Mouse (Mus musculus) forebrain, embryonic 10.5 days (tissue): Measurements from ENCODE around the gene Pfn4. TPM values are rescaled to one million over a fixed set of nuclear protein-coding genes. Genes with fewer than 3 reads are reported as not detected.
"Not testable (repeated sequence)": the region's sequence is repeated elsewhere in the genome, so short reads cannot be mapped to it uniquely, and the experiment has no call there.

Source experiments
- DNase-seq: peaks from one replicate; pipeline ENCODE4 v3.0.0-alpha.2; 2017; ENCODE audit warnings: low spot score; ENCODE audit errors: extremely low spot score
- H3K27ac ChIP-seq: fragments of 300-500 bp; sonication (generic); 2 replicates; pipeline ENCODE4 v1.5.1; 2016; ENCODE audit warnings: mild to moderate bottlenecking
- H3K27me3 ChIP-seq: fragments of 300-500 bp; sonication (generic); 2 replicates; pipeline ENCODE4 v1.6.1; 2016; ENCODE audit warnings: mild to moderate bottlenecking; ENCODE audit not compliant: poor library complexity, severe bottlenecking
- H3K36me3 ChIP-seq: fragments of 300-500 bp; sonication (generic); replicated peaks from 2 replicates; pipeline ENCODE4 v1.6.1; 2016; ENCODE audit warnings: mild to moderate bottlenecking, moderate library complexity
- H3K4me1 ChIP-seq: fragments of 300-500 bp; sonication (generic); 2 replicates; pipeline ENCODE4 v1.6.1; 2016
- H3K4me3 ChIP-seq: fragments of 300-500 bp; sonication (generic); 2 replicates; pipeline ENCODE4 v1.5.1; 2016; ENCODE audit warnings: mild to moderate bottlenecking, moderate library complexity
- H3K9me3 ChIP-seq: fragments of 300-500 bp; sonication (generic); 2 replicates; pipeline ENCODE4 v1.6.1; 2016; ENCODE audit warnings: mild to moderate bottlenecking, moderate library complexity
- WGBS: fragments of 180-500 bp; shearing (Covaris S2); methylation state at CpG from one replicate; pipeline ENCODE4 v1.1.7; 2016; 5-methylcytosine and 5-hydroxymethylcytosine counted together
- polyA plus RNA-seq: library from polyadenylated mRNA; unstranded; fragments of >200 nt; fragmentation: Nextera tagmentation; extraction: Ambion mirVana; gene quantifications from 2 replicates; pipeline ENCODE4 v1.2.1, GENCODE M21; 2016

The Pfn4 gene
- 2.0 and 3.2 TPM in 2 replicates for polyA plus RNA-seq

GRCm38 (mm10) chr12:4768492-4769332 lies at the start of gene Pfn4, which contains the start of gene Fam228b:
TSS of gene Pfn4 (plus strand) at chr12:4769022.
TSS of gene Fam228b (minus strand) at chr12:4769267.
- Histone ChIP-seq H3K4me3 (peak within 1 kb of the TSS; percentile 72), H3K36me3 (no peaks in the 10 kb centered on the region), H3K27ac (peak within 1 kb of the TSS; percentile 97), H3K4me1 (peaks cover 11% of the 10 kb centered on the region), H3K27me3 (no peaks in the 10 kb centered on the region; the same call in 1 of the 2 replicates), H3K9me3 (no peaks in the 10 kb centered on the region)
- DNase-seq, result peak; percentile 96
- WGBS, result 4% methylated on average over 61 of the region's 61 CpGs

GRCm38 (mm10) chr12:4719066-4719761 lies 49.6 kb upstream of the Pfn4 start:
- no peak for DNase-seq
- WGBS, result 84% methylated on average over 13 of the region's 13 CpGs

DNA sequence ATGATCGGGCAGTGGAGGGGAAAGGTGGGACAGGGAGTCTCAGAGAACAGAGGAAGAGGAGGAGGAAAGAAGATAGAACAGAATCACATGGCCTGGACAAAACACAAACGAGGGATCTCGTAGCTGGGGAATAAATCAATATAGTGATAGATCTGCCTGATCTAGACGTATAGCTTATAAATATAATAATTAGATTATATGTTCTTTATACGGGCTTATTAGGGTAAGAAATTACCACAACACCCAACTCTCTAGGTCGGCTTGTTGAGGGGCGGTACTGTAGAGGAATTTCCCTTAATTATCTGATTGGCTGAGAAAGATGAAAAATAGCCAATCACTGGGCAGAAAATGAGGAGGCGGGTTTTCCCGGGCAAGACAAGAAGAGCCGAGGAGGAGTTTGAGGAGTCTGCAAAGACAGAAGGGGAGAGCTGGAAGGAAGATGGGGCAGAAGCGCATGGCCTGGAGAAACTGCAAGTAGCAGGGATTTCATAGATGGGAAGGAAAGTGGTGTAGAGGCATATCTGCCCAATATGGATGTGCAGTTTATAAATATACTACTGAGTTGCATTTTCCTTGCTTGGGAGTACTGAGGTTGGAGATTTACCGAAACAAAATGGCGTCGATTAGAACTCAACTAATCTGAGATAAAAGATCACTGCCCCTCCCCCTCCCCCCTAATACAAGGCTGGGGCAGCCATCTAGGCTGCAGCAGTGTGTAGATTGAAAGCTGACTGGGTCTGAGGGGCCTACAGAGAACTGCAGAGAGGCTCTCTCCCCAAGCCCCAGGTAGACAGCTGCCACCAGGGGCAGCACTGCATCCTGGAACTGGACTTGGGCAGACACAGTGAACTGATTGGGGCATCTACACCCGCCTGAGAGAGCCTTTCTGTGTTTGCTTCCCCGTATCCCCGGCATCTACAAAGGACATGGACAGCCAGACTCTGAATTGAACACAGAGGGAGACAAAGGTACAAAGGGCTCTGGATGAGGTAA lies 48.8 kb upstream of the Pfn4 start:
- no peak overlapping the region for H3K27ac ChIP-seq
- WGBS, result 76% methylated on average over 17 of the region's 17 CpGs

More at GRCm38 (mm10) chr12:4719066-4719761, 49.6 kb upstream of the Pfn4 start:
- H3K27me3 ChIP-seq, result no peaks in the 10 kb centered on the region
- no peak overlapping the region for H3K4me3 ChIP-seq
- peaks cover 13% of the 10 kb centered on the region; the same call in 1 of the 2 replicates for H3K4me1 ChIP-seq
- H3K36me3 ChIP-seq, result no peaks in the 10 kb centered on the region
- H3K27ac ChIP-seq, result no peak overlapping the region
- H3K9me3 ChIP-seq, result no peaks in the 10 kb centered on the region

GRCm38 (mm10) chr12:4729165-4729564 lies 39.7 kb upstream of the Pfn4 start:
- Histone ChIP-seq H3K4me3 (no peak overlapping the region), H3K36me3 (no peaks in the 10 kb centered on the region), H3K27me3 (no peaks in the 10 kb centered on the region), H3K27ac (no peak overlapping the region), H3K4me1 (no peaks in the 10 kb centered on the region), H3K9me3 (no peaks in the 10 kb centered on the region)
- DNase-seq, result no peak
- 87% methylated on average over 3 of the region's 3 CpGs for WGBS

More for the DNA sequence above, 48.8 kb upstream of the Pfn4 start:
- Histone ChIP-seq H3K27me3 (no peaks in the 10 kb centered on the region), H3K36me3 (no peaks in the 10 kb centered on the region), H3K4me1 (peaks cover 13% of the 10 kb centered on the region; the same call in 1 of the 2 replicates), H3K4me3 (no peak overlapping the region), H3K9me3 (no peaks in the 10 kb centered on the region)
- DNase-seq, result no peak

DNA sequence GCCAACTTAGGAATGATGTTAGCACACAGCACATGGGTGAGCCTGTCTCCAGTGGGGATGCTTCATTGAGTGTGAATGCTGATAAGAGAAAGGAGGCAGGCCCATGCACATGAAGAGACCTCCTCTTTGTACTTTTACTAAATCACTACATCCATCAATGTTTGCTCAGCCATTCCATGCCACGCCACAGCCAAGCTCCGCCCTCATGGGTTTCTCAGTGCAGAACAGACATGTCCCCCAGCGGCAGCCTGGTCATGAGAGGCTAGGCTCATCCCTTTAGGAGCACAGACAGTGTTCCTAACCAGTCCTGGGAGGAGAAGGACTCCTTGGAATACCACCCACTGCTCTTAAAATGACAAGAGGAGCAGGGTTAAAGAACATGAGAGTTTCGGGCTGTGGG lies 37.2 kb upstream of the Pfn4 start:
- Histone ChIP-seq H3K4me3 (no peak overlapping the region), H3K27ac (no peak overlapping the region), H3K36me3 (no peaks in the 10 kb centered on the region), H3K27me3 (no peaks in the 10 kb centered on the region), H3K4me1 (no peaks in the 10 kb centered on the region), H3K9me3 (no peaks in the 10 kb centered on the region)
- no peak for DNase-seq
- 82% methylated on average over 4 of the region's 4 CpGs for WGBS

- DNase-seq, result no peak
- H3K27me3 ChIP-seq, result no peaks in the 10 kb centered on the region
- no peaks in the 10 kb centered on the region for H3K4me1 ChIP-seq
- no peak overlapping the region for H3K4me3 ChIP-seq
- no peaks in the 10 kb centered on the region for H3K36me3 ChIP-seq
- no peaks in the 10 kb centered on the region for H3K9me3 ChIP-seq
- H3K27ac ChIP-seq, result no peak overlapping the region
- 82% methylated on average over 4 of the region's 4 CpGs for WGBS
Measured at GRCm38 (mm10) chr12:4732332-4732731, 36.5 kb upstream of the Pfn4 start.

DNA sequence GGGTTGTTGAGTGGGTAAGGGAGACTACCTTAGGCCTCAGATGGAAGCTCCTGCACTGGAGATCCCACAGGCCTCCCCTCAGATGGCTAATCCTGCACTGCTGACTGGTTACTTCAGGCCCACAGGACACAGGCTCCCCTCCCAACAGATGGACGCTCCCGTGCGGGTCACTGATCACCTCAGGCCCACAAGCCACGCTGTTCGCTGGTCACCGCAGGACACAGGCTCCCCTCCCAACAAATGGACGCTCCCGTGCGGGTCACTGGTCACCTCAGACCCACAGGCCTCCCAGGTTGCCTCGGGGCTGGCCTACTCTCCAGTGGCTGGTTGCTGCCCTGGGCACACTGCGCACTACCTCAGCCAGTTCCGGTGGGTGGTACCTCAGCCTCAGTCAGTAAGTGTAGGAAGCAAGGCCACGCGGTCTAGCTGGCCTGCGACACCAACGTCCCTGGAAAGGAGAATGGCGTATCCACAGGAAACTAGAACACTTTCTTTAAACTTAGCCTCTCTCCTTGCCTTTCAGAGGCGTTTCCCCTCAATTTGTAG lies 30.7 kb upstream of the Pfn4 start, which contains the start of gene Fam228a:
Fam228a (minus strand) TSS at position 400 of the 546 bp plus-strand sequence.
- no peak for DNase-seq
- H3K27ac ChIP-seq, result peak within 1 kb of the TSS; percentile 0; the same call in 1 of the 2 replicates
- peaks cover 6% of the 10 kb centered on the region for H3K4me1 ChIP-seq
- H3K36me3 ChIP-seq, result no peaks in the 10 kb centered on the region
- no peak within 1 kb of the TSS for H3K4me3 ChIP-seq
- no peaks in the 10 kb centered on the region for H3K27me3 ChIP-seq
- no peaks in the 10 kb centered on the region for H3K9me3 ChIP-seq
- 82% methylated on average over 18 of the region's 18 CpGs for WGBS

DNA sequence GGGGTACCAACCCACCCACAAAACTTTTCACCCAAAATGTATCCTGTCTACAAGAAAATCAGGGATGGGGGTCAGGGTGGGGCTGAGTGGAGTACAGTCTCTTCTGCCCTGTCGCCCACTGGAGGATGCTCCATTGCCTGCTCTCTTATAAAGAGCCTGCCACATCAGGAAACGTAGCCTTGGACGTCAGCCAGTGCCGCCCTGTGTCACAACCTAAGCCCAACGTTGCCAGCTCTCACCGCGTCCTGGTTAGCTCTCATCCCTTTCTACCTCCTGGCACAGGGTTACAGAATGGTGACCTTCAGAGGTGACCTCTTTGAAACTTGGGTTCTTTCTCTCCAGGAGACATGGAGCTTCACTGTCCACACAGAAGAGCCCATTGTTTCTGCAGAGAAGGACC lies 28.0 kb upstream of the Pfn4 start:
- DNase-seq, result no peak
- WGBS, result 85% methylated on average over 7 of the region's 7 CpGs
- Histone ChIP-seq H3K9me3 (no peaks in the 10 kb centered on the region), H3K4me3 (no peak overlapping the region), H3K36me3 (no peaks in the 10 kb centered on the region), H3K4me1 (peaks cover 6% of the 10 kb centered on the region), H3K27ac (no peak overlapping the region), H3K27me3 (no peaks in the 10 kb centered on the region)

DNA sequence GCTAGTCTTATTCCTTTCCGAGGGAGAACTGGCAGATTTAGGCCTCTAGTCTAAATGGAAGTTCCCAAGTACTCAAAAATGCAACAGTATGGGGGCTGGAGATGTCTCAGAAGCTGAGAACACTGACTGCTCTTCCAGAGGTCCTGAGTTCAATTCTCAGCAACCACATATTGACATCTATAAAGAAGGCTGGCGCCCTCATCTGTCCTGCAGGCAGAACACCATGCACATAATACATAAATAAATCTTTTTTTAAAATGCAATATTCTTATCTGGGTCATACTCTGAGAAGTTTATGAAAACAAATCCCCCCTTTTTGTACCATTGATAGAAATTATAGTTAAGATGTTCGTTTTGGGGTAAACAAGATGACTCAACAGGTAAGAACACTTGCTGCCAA lies 26.6 kb upstream of the Pfn4 start:
- no peaks in the 10 kb centered on the region for H3K36me3 ChIP-seq
- H3K9me3 ChIP-seq, result no peaks in the 10 kb centered on the region
- H3K27me3 ChIP-seq, result no peaks in the 10 kb centered on the region
- H3K4me1 ChIP-seq, result peaks cover 6% of the 10 kb centered on the region
- no peak overlapping the region for H3K4me3 ChIP-seq
- 82% methylated on average over 3 of the region's 3 CpGs for WGBS
- no peak overlapping the region for H3K27ac ChIP-seq
- DNase-seq, result no peak

DNA sequence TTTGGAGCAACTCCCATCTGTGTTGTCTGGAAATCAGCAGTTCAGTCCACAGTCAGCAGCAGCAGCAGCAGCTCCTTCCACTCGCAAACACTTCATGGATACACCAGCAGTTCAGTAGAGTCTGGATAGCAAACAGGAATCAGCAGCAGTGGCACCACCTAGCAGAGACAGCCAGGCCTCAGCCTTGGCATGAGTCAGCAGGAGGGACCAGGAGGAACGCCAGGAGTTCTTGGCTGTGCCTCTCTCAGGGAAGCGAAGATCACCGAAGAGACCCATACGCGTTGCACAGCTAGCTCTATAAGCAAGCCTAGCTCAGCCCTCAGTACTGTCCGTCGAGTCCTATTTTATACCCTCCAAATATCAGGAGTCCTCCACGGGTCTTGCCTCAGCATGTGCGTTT lies 24.3 kb upstream of the Pfn4 start:
- H3K27ac ChIP-seq, result no peak overlapping the region
- no peaks in the 10 kb centered on the region for H3K9me3 ChIP-seq
- DNase-seq, result no peak
- no peaks in the 10 kb centered on the region for H3K36me3 ChIP-seq
- H3K4me1 ChIP-seq, result no peaks in the 10 kb centered on the region
- no peak overlapping the region for H3K4me3 ChIP-seq
- 91% methylated on average over 10 of the region's 10 CpGs for WGBS
- H3K27me3 ChIP-seq, result no peaks in the 10 kb centered on the region

DNA sequence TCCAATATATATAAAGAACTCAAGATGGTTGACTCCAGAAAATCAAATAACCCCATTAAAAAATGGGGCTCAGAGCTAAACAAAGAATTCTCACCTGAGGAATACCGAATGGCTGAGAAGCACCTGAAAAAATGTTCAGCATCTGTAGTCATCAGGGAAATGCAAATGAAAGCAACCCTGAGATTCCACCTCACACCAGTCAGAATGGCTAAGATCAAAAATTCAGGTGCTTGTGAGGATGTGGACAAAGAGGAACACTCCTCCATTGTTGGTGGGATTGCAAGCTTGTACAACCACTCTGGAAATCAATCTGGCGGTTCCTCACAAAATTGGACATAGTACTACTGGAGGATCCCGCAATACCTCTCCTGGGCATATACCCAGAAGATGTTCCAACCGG lies 14.4 kb upstream of the Pfn4 start:
- 87% methylated on average over 4 of the region's 4 CpGs for WGBS
- not testable (repeated sequence) for H3K27me3 ChIP-seq, H3K9me3 ChIP-seq, H3K4me1 ChIP-seq, DNase-seq, H3K36me3 ChIP-seq, H3K4me3 ChIP-seq, H3K27ac ChIP-seq

GRCm38 (mm10) chr12:4757060-4757459 lies 11.8 kb upstream of the Pfn4 start:
- no peak for DNase-seq
- Histone ChIP-seq H3K36me3 (no peaks in the 10 kb centered on the region), H3K27me3 (no peaks in the 10 kb centered on the region), H3K4me1 (no peaks in the 10 kb centered on the region), H3K27ac (no peak overlapping the region), H3K9me3 (no peaks in the 10 kb centered on the region), H3K4me3 (no peak overlapping the region)
- WGBS, result 87% methylated on average over 1 of the region's 1 CpGs
